Mouse (Mus musculus) E14TG2a.4 (cell line): Measurements from ENCODE around the gene BC024978.

Source experiments
- CTCF ChIP-seq: conservative IDR thresholded peaks from 2 replicates; pipeline ENCODE4 v1.5.1; 2014; ENCODE audit warnings: low read length
- POU5F1 ChIP-seq: IDR thresholded peaks from 2 replicates; pipeline ENCODE4 v1.6.1; 2014; ENCODE audit warnings: low read length, borderline replicate concordance

DNA sequence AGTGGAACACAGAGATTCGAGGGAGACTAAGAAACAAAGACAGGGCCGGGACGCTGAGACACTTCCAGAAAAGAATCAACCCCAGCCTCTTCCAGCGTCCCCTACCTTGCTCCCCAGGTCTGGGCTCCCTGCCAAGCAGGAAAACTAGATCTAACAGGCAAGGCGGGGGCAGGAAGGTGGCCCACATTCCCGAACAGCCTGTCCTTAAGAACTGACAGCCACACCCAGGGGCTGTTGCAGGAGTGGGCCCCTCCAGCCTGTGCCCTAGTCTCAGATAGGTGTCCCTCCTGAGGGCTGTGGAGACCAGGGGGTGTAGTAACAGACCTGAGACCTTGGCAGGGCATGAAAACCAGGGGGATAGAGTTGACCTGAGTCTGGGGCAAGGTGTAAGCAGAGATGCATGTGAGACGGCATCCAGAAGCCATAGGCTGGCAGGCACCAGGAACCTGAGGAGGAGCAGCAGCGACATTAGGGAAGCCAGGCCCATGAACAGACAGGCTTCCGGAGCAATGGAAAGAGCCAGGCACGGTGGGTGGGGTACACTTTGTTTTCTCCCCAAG is 42.3 kb upstream of the BC024978 start, which contains the start of gene Cyp2t4:
- no peak for TF ChIP-seq CTCF
- TF ChIP-seq POU5F1, result no peak
